Mouse (Mus musculus) thymus, adult 2 months (tissue): ENCODE measurements at regions not wholly inside any gene's neighbourhood (a gene's known extent, or its start where the extent isn't known, plus 50 kb on each side); places are given as distances from the start of the nearest gene placed in this dataset.

ENCODE experiments used
- DNase-seq: peaks from one replicate; pipeline ENCODE4 v3.0.0; 2021
- H3K27ac ChIP-seq: fragments of 200-500 bp; 2 replicates; pipeline ENCODE4 v1.5.1; 2012; ENCODE audit warnings: low read length, control low read depth; ENCODE audit not compliant: control insufficient read depth, insufficient read depth
- H3K27me3 ChIP-seq: fragments of 200-500 bp; 2 replicates; pipeline ENCODE4 v1.6.1; 2012; ENCODE audit warnings: mild to moderate bottlenecking, low read length, moderate library complexity, mixed read lengths; ENCODE audit not compliant: control insufficient read depth, insufficient read depth
- H3K36me3 ChIP-seq: fragments of 200-500 bp; 2 replicates; pipeline ENCODE4 v1.6.1; 2012; ENCODE audit warnings: mild to moderate bottlenecking, low read length, moderate library complexity; ENCODE audit not compliant: control insufficient read depth, insufficient read depth
- H3K4me1 ChIP-seq: fragments of 200-500 bp; replicated peaks from 2 replicates; pipeline ENCODE4 v1.6.1; 2012; ENCODE audit warnings: low read length; ENCODE audit not compliant: control insufficient read depth, insufficient read depth
- H3K4me3 ChIP-seq: fragments of 200-500 bp; 2 replicates; pipeline ENCODE4 v1.5.1; 2012; ENCODE audit warnings: mild to moderate bottlenecking, low read length, control low read depth, moderate library complexity; ENCODE audit not compliant: control insufficient read depth, insufficient read depth
- CTCF ChIP-seq: fragments of 200-500 bp; IDR thresholded peaks from 2 replicates; pipeline ENCODE4 v1.5.1; 2012; ENCODE audit warnings: mild to moderate bottlenecking, control low read depth, low read length, moderate library complexity, borderline replicate concordance; ENCODE audit not compliant: control insufficient read depth, poor library complexity, insufficient read depth; ENCODE audit errors: extremely low read depth
- POLR2A ChIP-seq: fragments of 200-500 bp; IDR thresholded peaks from 2 replicates; pipeline ENCODE4 v1.6.1; 2012; ENCODE audit warnings: mild to moderate bottlenecking, low read length, control low read depth, moderate library complexity; ENCODE audit not compliant: control insufficient read depth, poor library complexity, insufficient read depth; ENCODE audit errors: extremely low read depth
- WGBS: fragments of 180-500 bp; shearing (Covaris S2); methylation state at CpG from one replicate; pipeline ENCODE4 v1.1.7; 2018; 5-methylcytosine and 5-hydroxymethylcytosine counted together

GRCm38 (mm10) chr11:24226755-24227154, 148.9 kb downstream of the Bcl11a start:
- H3K4me3 ChIP-seq: no peak overlapping the region
- H3K27ac ChIP-seq: no peak overlapping the region
- no peaks in the 10 kb centered on the region for H3K36me3 ChIP-seq
- 17% methylated on average over 3 of the region's 3 CpGs for WGBS
- no peaks in the 10 kb centered on the region for H3K4me1 ChIP-seq
- TF ChIP-seq CTCF (no peak), POLR2A (no peak)
- DNase-seq: no peak
- no peaks in the 10 kb centered on the region for H3K27me3 ChIP-seq

- no peak overlapping the region for H3K4me3 ChIP-seq
- no peaks in the 10 kb centered on the region for H3K4me1 ChIP-seq
- H3K27ac ChIP-seq: no peak overlapping the region
- no peak for TF ChIP-seq POLR2A
- no peak for TF ChIP-seq CTCF
- DNase-seq: no peak
- H3K36me3 ChIP-seq: no peaks in the 10 kb centered on the region
- H3K27me3 ChIP-seq: no peaks in the 10 kb centered on the region
- 93% methylated on average over 11 of the region's 11 CpGs for WGBS
Measured at GRCm38 (mm10) chr11:24233376-24233775, 155.5 kb downstream of the Bcl11a start.

- H3K27me3 ChIP-seq: no peaks in the 10 kb centered on the region
- H3K4me1 ChIP-seq: no peaks in the 10 kb centered on the region
- H3K27ac ChIP-seq: no peak overlapping the region
- no peak for DNase-seq
- no peaks in the 10 kb centered on the region for H3K36me3 ChIP-seq
- no peak overlapping the region for H3K4me3 ChIP-seq
- TF ChIP-seq CTCF (no peak), POLR2A (no peak)
- 92% methylated on average over 9 of the region's 9 CpGs for WGBS
Measured at GRCm38 (mm10) chr11:24233821-24234220, 156.0 kb downstream of the Bcl11a start.

GRCm38 (mm10) chr11:24234422-24234821, 156.6 kb downstream of the Bcl11a start:
- Histone ChIP-seq H3K36me3 (no peaks in the 10 kb centered on the region), H3K4me3 (no peak overlapping the region), H3K4me1 (no peaks in the 10 kb centered on the region), H3K27ac (no peak overlapping the region), H3K27me3 (no peaks in the 10 kb centered on the region)
- WGBS: 77% methylated on average over 3 of the region's 3 CpGs
- DNase-seq: no peak
- TF ChIP-seq CTCF: no peak
- TF ChIP-seq POLR2A: no peak

GRCm38 (mm10) chr11:24235326-24235725, 157.5 kb downstream of the Bcl11a start:
- Histone ChIP-seq H3K36me3 (no peaks in the 10 kb centered on the region), H3K27me3 (no peaks in the 10 kb centered on the region), H3K27ac (no peak overlapping the region), H3K4me3 (no peak overlapping the region), H3K4me1 (no peaks in the 10 kb centered on the region)
- no peak for DNase-seq
- TF ChIP-seq POLR2A (no peak), CTCF (no peak)
- 67% methylated on average over 4 of the region's 4 CpGs for WGBS

- no peaks in the 10 kb centered on the region for H3K36me3 ChIP-seq
- H3K27ac ChIP-seq: no peak overlapping the region
- H3K4me3 ChIP-seq: no peak overlapping the region
- 93% methylated on average over 6 of the region's 6 CpGs for WGBS
- no peaks in the 10 kb centered on the region for H3K27me3 ChIP-seq
- DNase-seq: no peak
- TF ChIP-seq POLR2A: no peak
- TF ChIP-seq CTCF: no peak
- H3K4me1 ChIP-seq: no peaks in the 10 kb centered on the region
Measured at GRCm38 (mm10) chr11:24239631-24240030, 161.8 kb downstream of the Bcl11a start.

- DNase-seq: no peak
Measured at GRCm38 (mm10) chr11:24242096-24242495, 164.2 kb downstream of the Bcl11a start.

More at GRCm38 (mm10) chr11:24242096-24242495, 164.2 kb downstream of the Bcl11a start:
- Histone ChIP-seq H3K27ac (no peak overlapping the region), H3K4me3 (no peak overlapping the region), H3K4me1 (no peaks in the 10 kb centered on the region), H3K27me3 (no peaks in the 10 kb centered on the region), H3K36me3 (no peaks in the 10 kb centered on the region)
- WGBS: 71% methylated on average over 4 of the region's 4 CpGs
- TF ChIP-seq CTCF: no peak
- no peak for TF ChIP-seq POLR2A
